Mouse (Mus musculus) limb, embryonic 14.5 days (tissue): ENCODE measurements around the gene Smarca4. TPM values are rescaled to one million over a fixed set of nuclear protein-coding genes. Genes with fewer than 3 reads are reported as not detected.

ENCODE experiments used
- ATAC-seq: fragments of 200-750 bp; cut with Nextera tagmentation; 2 replicates; pipeline ENCODE4 v1.8.0; 2017; ENCODE audit warnings: low read depth, moderate number of reproducible peaks, moderate TSS enrichment; ENCODE audit not compliant: low FRiP score
- DNase-seq: peaks from one replicate; pipeline ENCODE4 v3.0.0-alpha.2; 2015; ENCODE audit warnings: low spot score
- H3K27ac ChIP-seq: fragments of 300-500 bp; sonication (generic); replicated peaks from 2 replicates; pipeline ENCODE4 v1.5.1; 2014; ENCODE audit warnings: low read depth, mild to moderate bottlenecking, low read length, moderate library complexity, mixed read lengths
- H3K27me3 ChIP-seq: fragments of 300-500 bp; sonication (generic); 2 replicates; pipeline ENCODE4 v1.6.1; 2014; ENCODE audit warnings: low read length, mixed read lengths; ENCODE audit not compliant: control insufficient read depth, insufficient read depth
- H3K36me3 ChIP-seq: fragments of 300-500 bp; sonication (generic); 2 replicates; pipeline ENCODE4 v1.6.1; 2014; ENCODE audit warnings: mild to moderate bottlenecking, low read length, moderate library complexity, mixed read lengths; ENCODE audit not compliant: control insufficient read depth, insufficient read depth
- H3K4me1 ChIP-seq: fragments of 300-500 bp; sonication (generic); 2 replicates; pipeline ENCODE4 v1.6.1; 2014; ENCODE audit warnings: antibody characterized with exemption, low read length, mixed read lengths; ENCODE audit not compliant: control insufficient read depth, insufficient read depth
- H3K4me2 ChIP-seq: fragments of 300-500 bp; sonication (generic); replicated peaks from 2 replicates; pipeline ENCODE4 v1.6.1; 2014; ENCODE audit warnings: low read depth, mild to moderate bottlenecking, low read length, moderate library complexity; ENCODE audit not compliant: severe bottlenecking
- H3K4me3 ChIP-seq: fragments of 300-500 bp; sonication (generic); replicated peaks from 2 replicates; pipeline ENCODE4 v1.5.1; 2014; ENCODE audit warnings: low read length
- H3K9ac ChIP-seq: fragments of 300-500 bp; sonication (generic); 2 replicates; pipeline ENCODE4 v1.6.1; 2014; ENCODE audit warnings: mild to moderate bottlenecking, low read depth, low read length, moderate library complexity; ENCODE audit not compliant: severe bottlenecking
- H3K9me3 ChIP-seq: fragments of 300-500 bp; sonication (generic); 2 replicates; pipeline ENCODE4 v1.6.1; 2016; ENCODE audit warnings: low read length; ENCODE audit not compliant: control insufficient read depth
- POLR2A ChIP-seq: fragments of 200-500 bp; IDR thresholded peaks from 2 replicates; pipeline ENCODE4 v1.8.0; 2012; ENCODE audit warnings: inconsistent platforms, mild to moderate bottlenecking, moderate library complexity, borderline replicate concordance; ENCODE audit not compliant: insufficient read depth, insufficient read length; ENCODE audit errors: extremely low read depth
- WGBS: fragments of 180-500 bp; shearing (Covaris S2); extraction: QIAGEN DNeasy Blood & Tissue Kit; methylation state at CpG from one replicate; pipeline ENCODE4 v1.1.7; 2014; 5-methylcytosine and 5-hydroxymethylcytosine counted together
- polyA plus RNA-seq, 2 experiments: library from polyadenylated mRNA; depleted of rRNA in 1 of 2; stranded (reverse) in 1 of 2; unstranded in 1 of 2; fragments of >200 nt; fragmentation: Nextera tagmentation in 1 of 2; extraction: Ambion mirVana in 1 of 2; gene quantifications; 2 replicates each; pipeline versions ENCODE4 v1.2.1 to v1.2.3; 2012 to 2014

Smarca4 gene
- polyA plus RNA-seq, 2 experiments, result 81.1 to 94.4 TPM

GRCm38 (mm10) chr9:21614864-21615616 is 929 bp upstream of the Smarca4 start:
- WGBS, result 77% methylated on average over 15 of the region's 15 CpGs
- H3K4me3 ChIP-seq, result peak overlapping the region; percentile 82
- no peak for TF ChIP-seq POLR2A
- peaks cover 8% of the 10 kb centered on the region; the same call in 1 of the 2 replicates for H3K36me3 ChIP-seq
- H3K9ac ChIP-seq, result peak overlapping the region; percentile 80
- peaks cover 12% of the 10 kb centered on the region; the same call in 1 of the 2 replicates for H3K4me1 ChIP-seq
- ATAC-seq (no peak), DNase-seq (no peak)
- H3K27me3 ChIP-seq, result no peaks in the 10 kb centered on the region
- H3K9me3 ChIP-seq, result no peaks in the 10 kb centered on the region
- H3K27ac ChIP-seq, result peak overlapping the region; percentile 97
- H3K4me2 ChIP-seq, result peak overlapping the region; percentile 68

DNA sequence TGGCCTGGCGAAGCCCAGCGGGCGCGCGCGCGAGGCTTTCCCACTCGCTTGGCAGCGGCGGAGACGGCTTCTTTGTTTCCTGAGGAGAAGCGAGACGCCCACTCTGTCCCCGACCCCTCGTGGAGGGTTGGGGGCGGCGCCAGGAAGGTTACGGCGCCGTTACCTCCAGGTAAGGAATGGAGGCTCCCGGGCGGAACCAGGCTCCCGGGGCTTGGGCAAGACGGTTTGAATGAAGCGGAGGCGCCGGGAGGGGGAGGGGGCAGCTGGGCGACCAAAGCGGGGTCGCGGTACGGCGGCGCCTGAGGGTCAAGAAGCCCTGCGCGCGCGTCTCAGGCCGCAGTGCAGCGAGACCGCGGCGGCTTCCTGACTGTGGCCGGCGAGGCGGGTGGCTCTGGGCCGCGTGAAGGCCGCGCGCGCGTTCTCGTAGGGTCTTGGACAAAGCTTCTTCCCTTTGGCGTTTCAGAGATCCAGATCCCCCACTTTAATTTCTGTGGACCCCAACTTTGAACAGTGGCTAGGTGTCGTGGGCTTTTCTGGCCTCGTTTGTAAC is 338 bp downstream of the Smarca4 start:
- Histone ChIP-seq H3K4me3 (peak overlapping the region; percentile 82), H3K4me1 (peaks cover 12% of the 10 kb centered on the region; the same call in 1 of the 2 replicates), H3K36me3 (peaks cover 11% of the 10 kb centered on the region), H3K27ac (peak overlapping the region; percentile 97), H3K27me3 (no peaks in the 10 kb centered on the region), H3K9ac (peak overlapping the region; percentile 90), H3K4me2 (peak overlapping the region; percentile 66), H3K9me3 (no peaks in the 10 kb centered on the region)
- TF ChIP-seq POLR2A, result peak; percentile 45; the same call in 1 of the 2 replicates
- under 1% methylated on average over 44 of the region's 57 CpGs for WGBS
- ATAC-seq (peak; percentile 77), DNase-seq (peak; percentile 89)

GRCm38 (mm10) chr9:21617066-21617465 is 1.1 kb downstream of the Smarca4 start:
- no peak for ATAC-seq
- Histone ChIP-seq H3K4me2 (peak overlapping the region; percentile 66), H3K36me3 (peaks cover 15% of the 10 kb centered on the region), H3K27me3 (no peaks in the 10 kb centered on the region), H3K9ac (peak overlapping the region; percentile 90), H3K27ac (peak overlapping the region; percentile 97), H3K4me1 (peaks cover 12% of the 10 kb centered on the region; the same call in 1 of the 2 replicates), H3K9me3 (no peaks in the 10 kb centered on the region), H3K4me3 (peak overlapping the region; percentile 82)
- DNase-seq, result no peak
- WGBS, result 10% methylated on average over 10 of the region's 10 CpGs
- no peak for TF ChIP-seq POLR2A

- H3K27me3 ChIP-seq, result no peaks in the 10 kb centered on the region
- no peak for DNase-seq
- no peak overlapping the region for H3K4me3 ChIP-seq
- no peak for TF ChIP-seq POLR2A
- no peak overlapping the region; the same call in 1 of the 2 replicates for H3K27ac ChIP-seq
- 89% methylated on average over 4 of the region's 4 CpGs for WGBS
- ATAC-seq, result no peak
- no peak overlapping the region for H3K9ac ChIP-seq
- H3K36me3 ChIP-seq, result peaks cover 15% of the 10 kb centered on the region
- no peak overlapping the region for H3K4me2 ChIP-seq
- H3K4me1 ChIP-seq, result peaks cover 10% of the 10 kb centered on the region; the same call in 1 of the 2 replicates
- H3K9me3 ChIP-seq, result no peaks in the 10 kb centered on the region
Observed at GRCm38 (mm10) chr9:21620229-21620628, 4.3 kb downstream of the Smarca4 start.

DNA sequence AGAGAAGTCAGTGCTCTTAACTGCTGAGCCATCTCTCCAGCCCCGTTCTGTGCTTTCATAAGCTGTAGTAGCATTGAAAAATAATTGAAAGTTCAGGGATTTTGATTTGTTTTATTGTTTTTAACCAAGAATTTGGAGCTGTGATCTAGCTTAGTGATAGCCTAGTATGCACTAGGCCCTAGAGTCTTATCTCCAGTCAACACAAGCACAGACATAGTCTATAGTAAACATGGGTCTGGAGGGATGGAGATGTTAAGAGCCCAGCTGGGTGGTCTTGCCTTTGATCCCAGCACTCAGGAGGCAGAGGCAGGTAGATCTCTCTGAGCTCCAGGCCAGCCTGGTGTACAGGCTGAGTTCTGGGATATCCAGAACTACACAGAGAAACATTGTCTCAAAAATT is 6.7 kb downstream of the Smarca4 start:
- Histone ChIP-seq H3K4me3 (no peak overlapping the region), H3K27me3 (no peaks in the 10 kb centered on the region), H3K36me3 (peaks cover 15% of the 10 kb centered on the region), H3K9me3 (no peaks in the 10 kb centered on the region), H3K4me1 (peaks cover 9% of the 10 kb centered on the region; the same call in 1 of the 2 replicates), H3K4me2 (no peak overlapping the region), H3K27ac (no peak overlapping the region), H3K9ac (no peak overlapping the region)
- ATAC-seq (no peak), DNase-seq (no peak)
- no peak for TF ChIP-seq POLR2A
- WGBS, result 89% methylated on average over 1 of the region's 1 CpGs
